Mouse (Mus musculus): Measurements from ENCODE around the gene Lrrtm3.

DNA sequence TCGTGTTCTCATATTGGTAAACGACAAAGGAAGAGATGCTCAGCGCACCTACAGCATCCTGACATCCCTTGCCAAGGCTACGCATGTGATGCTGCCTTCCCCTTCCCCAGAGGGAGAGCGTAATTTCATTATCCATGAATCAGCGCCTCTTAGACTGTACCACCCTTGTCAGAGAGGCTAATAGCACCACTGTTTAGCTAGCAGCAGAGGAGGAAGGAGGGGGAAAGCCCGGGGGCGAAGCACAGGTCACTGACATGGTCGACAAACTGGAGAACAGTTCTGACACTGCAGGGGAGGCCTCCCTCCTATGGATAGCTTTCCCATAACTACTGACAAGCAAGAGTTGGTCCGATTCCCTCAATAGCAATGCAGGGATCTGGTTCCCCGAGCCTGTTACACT is 6.3 kb downstream of the Lrrtm3 start:
- TF ChIP-seq CTCF (conservative IDR thresholded peaks at IDR 0.05; ENCODE audit: insufficient read depth, insufficient read length, low read depth, low read length) (no peak), POLR2A (IDR thresholded peaks at IDR 0.05; ENCODE audit: low read depth, low read length) (no peak)
